ENCODE assay signal across 7 mouse cellular contexts in genomic region chr12:4592541-4593165, GRCm38 (mm10). TPM values are rescaled to one million over a fixed set of nuclear protein-coding genes. Genes with fewer than 3 reads are reported as not detected.
DNase-seq lines count a peak whose midpoint lies in the region; ATAC-seq lines count a peak whose summit lies in the region.

Gene Itsn2 (plus strand): TSS chr12:4592638.
Gene Gm3625 (minus strand): TSS chr12:4592927.

- peak within 1 kb of the TSS; percentile 63 for H3K27ac ChIP-seq in intestine, embryonic 14.5 days (ENCODE audit: low read depth)

- H3K4me3 ChIP-seq in intestine, embryonic 14.5 days (ENCODE audit: low read depth, low read length): peak within 1 kb of the TSS; percentile 87

- H3K27me3 ChIP-seq in intestine, embryonic 14.5 days (replicated peaks; ENCODE audit: control insufficient read depth, insufficient read depth, low read length): no peaks in the 10 kb centered on the region

- H3K9ac ChIP-seq in intestine, embryonic 14.5 days (ENCODE audit: low read length): peak within 1 kb of the TSS; percentile 87

- 1% methylated on average over 49 of the region's 49 CpGs for WGBS in intestine, embryonic 14.5 days

- H3K4me1 ChIP-seq in intestine, embryonic 14.5 days (replicated peaks; ENCODE audit: control insufficient read depth, insufficient read depth, low read length): peaks cover 5% of the 10 kb centered on the region; the same call in 1 of the 2 replicates

- peak within 1 kb of the TSS; percentile 67 for H3K4me2 ChIP-seq in intestine, embryonic 14.5 days (ENCODE audit: low read length)

- no peaks in the 10 kb centered on the region for H3K36me3 ChIP-seq in intestine, embryonic 14.5 days (ENCODE audit: control insufficient read depth, insufficient read depth, low read length)

- H3K9me3 ChIP-seq in intestine, embryonic 14.5 days (ENCODE audit: control insufficient read depth, low read length): no peaks in the 10 kb centered on the region

- intact Hi-C loops in left cerebral cortex, postnatal 36 days (cut with DNase I): no loop called here

- peak; percentile 90 for DNase-seq in adrenal gland, adult 2 months
- DNase-seq in embryo, embryonic 10.5 days (ENCODE audit: low spot score): peak; percentile 78
- DNase-seq in gastrocnemius, postnatal 25 days: peak; percentile 76
- peak; percentile 88 for DNase-seq in intestine, embryonic 14.5 days (ENCODE audit: low spot score)
- peak; percentile 72 to 82 for DNase-seq in left cerebral cortex, postnatal 36 days (ENCODE audit: low spot score in 2 of 2)
- peak; percentile 66 for DNase-seq in mesoderm, embryonic 11.5 days (ENCODE audit: low read depth, low spot score)
- DNase-seq in right cerebral cortex, postnatal 25 days: peak; percentile 84

- peak; percentile 87 for ATAC-seq in intestine, embryonic 14.5 days (replicated peaks; ENCODE audit: low FRiP score, low TSS enrichment, low read depth)

RNA-seq across cellular contexts. Expression of gene Itsn2, which starts in this region (rescaled TPM):
- total RNA-seq in adrenal gland, adult 2 months (2021): 10 to 100 TPM; 47.0 to 62.9 TPM
- 12.4 and 13.8 TPM in 2 replicates for polyA plus RNA-seq in adrenal gland, adult 2 months (2012; rRNA removed)
- 10 to 100 TPM; 17.9 to 22.2 TPM for total RNA-seq in gastrocnemius, postnatal 25 days (2021)
- 42.2 and 45.2 TPM in 2 replicates for polyA plus RNA-seq in intestine, embryonic 14.5 days (2014; fragmentation: Nextera tagmentation; extraction: Ambion mirVana)
- 10 to 100 TPM; 62.6 to 73.0 TPM for total RNA-seq in left cerebral cortex, postnatal 36 days (2021)

RNA-seq across cellular contexts. Expression of gene Gm3625, which starts in this region (rescaled TPM):
- not detected for total RNA-seq in adrenal gland, adult 2 months (2021)
- not detected in 2 replicates for polyA plus RNA-seq in adrenal gland, adult 2 months (2012; rRNA removed)
- total RNA-seq in gastrocnemius, postnatal 25 days (2021): not detected
- not detected in 2 replicates for polyA plus RNA-seq in intestine, embryonic 14.5 days (2014; fragmentation: Nextera tagmentation; extraction: Ambion mirVana)
- not detected for total RNA-seq in left cerebral cortex, postnatal 36 days (2021)

Comparison
In these comparisons a context has a peak if more than half of its experiments do, and no peak if none do; other contexts are left out.
1. Peak in every context shown above with its lines: DNase-seq, ATAC-seq, H3K4me3 ChIP-seq and H3K27ac ChIP-seq.